Mouse (Mus musculus): ENCODE data around the gene Btla. TPM values are rescaled to one million over a fixed set of nuclear protein-coding genes. Genes with fewer than 3 reads are reported as not detected.

Gene Btla
- polyA plus RNA-seq, 1 experiment from 2014 or later, result not detected

- Histone ChIP-seq H3K9ac (replicated peaks; ENCODE audit: low read depth, low read length) (no peak overlapping the region), H3K4me1 (ENCODE audit: control insufficient read depth, insufficient read depth, low read length) (no peaks in the 10 kb centered on the region), H3K36me3 (ENCODE audit: control insufficient read depth, insufficient read depth, low read length) (no peaks in the 10 kb centered on the region), H3K9me3 (ENCODE audit: control insufficient read depth, low read depth, low read length) (no peaks in the 10 kb centered on the region), H3K27ac (ENCODE audit: low read length) (no peak overlapping the region), H3K27me3 (ENCODE audit: control insufficient read depth, insufficient read depth, low read length) (no peaks in the 10 kb centered on the region), H3K4me3 (ENCODE audit: low read depth, low read length) (no peak overlapping the region), H3K4me2 (replicated peaks; ENCODE audit: low read depth, low read length) (no peak overlapping the region)
- 78% methylated on average over 1 of the region's 1 CpGs for WGBS
- no peak for ATAC-seq (ENCODE audit: insufficient number of reproducible peaks, insufficient read depth, low FRiP score, low read depth)
Measured at GRCm38 (mm10) chr16:45283093-45283492, 59.0 kb downstream of the Btla start.

- 70% methylated on average over 3 of the region's 3 CpGs for WGBS
- no peaks in the 10 kb centered on the region for H3K36me3 ChIP-seq (ENCODE audit: control insufficient read depth, insufficient read depth, low read length)
- H3K27ac ChIP-seq (ENCODE audit: low read length), result no peak overlapping the region
- no peak overlapping the region for H3K4me3 ChIP-seq (ENCODE audit: low read depth, low read length)
- ATAC-seq (ENCODE audit: insufficient number of reproducible peaks, insufficient read depth, low FRiP score, low read depth), result no peak
- no peaks in the 10 kb centered on the region for H3K27me3 ChIP-seq (ENCODE audit: control insufficient read depth, insufficient read depth, low read length)
- H3K9me3 ChIP-seq (ENCODE audit: control insufficient read depth, low read depth, low read length), result no peaks in the 10 kb centered on the region
- no peak overlapping the region for H3K9ac ChIP-seq (replicated peaks; ENCODE audit: low read depth, low read length)
- H3K4me2 ChIP-seq (replicated peaks; ENCODE audit: low read depth, low read length), result no peak overlapping the region
- H3K4me1 ChIP-seq (ENCODE audit: control insufficient read depth, insufficient read depth, low read length), result no peaks in the 10 kb centered on the region
Measured at GRCm38 (mm10) chr16:45297806-45298205, 73.7 kb downstream of the Btla start.

Other genes starting within 250 kb of the Btla start
- gene Ccdc80, start 130.9 kb upstream of the Btla start, polyA plus RNA-seq (2014; fragmentation: Nextera tagmentation; extraction: Ambion mirVana), result 96.2 and 112 TPM in 2 replicates
- gene Slc35a5, start 65.6 kb upstream of the Btla start, polyA plus RNA-seq (2014; fragmentation: Nextera tagmentation; extraction: Ambion mirVana), result 16.8 and 19.9 TPM in 2 replicates
- 34.9 and 36.3 TPM in 2 replicates for gene Atg3, start 65.5 kb upstream of the Btla start, polyA plus RNA-seq (2014; fragmentation: Nextera tagmentation; extraction: Ambion mirVana)
- gene Cd200, start 184.7 kb downstream of the Btla start, polyA plus RNA-seq (2014; fragmentation: Nextera tagmentation; extraction: Ambion mirVana), result 44.9 and 49.5 TPM in 2 replicates

Measured in stomach, embryonic 14.5 days (tissue).